Comparison of ENCODE assay signal across 10 mouse cellular contexts in the genomic region with DNA sequence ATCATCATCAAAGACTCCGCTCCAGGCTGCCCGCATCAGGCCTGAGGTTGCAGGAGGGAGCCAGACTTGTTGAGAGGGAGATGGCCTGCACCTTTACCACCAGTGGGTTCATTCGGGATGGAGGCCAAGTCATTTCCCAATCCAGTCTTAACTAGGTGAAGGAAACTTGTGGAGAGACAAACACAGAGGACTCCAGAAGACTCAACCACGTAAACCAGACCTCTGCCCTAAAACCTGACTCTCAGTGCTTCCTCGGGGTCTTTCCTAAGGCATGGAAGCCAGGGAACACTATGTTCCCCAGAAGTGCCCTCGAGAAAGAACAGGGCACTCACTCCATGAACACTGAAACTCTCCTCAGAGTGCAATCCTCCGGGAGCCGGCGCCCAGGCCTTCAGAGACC. TPM values are rescaled to one million over a fixed set of nuclear protein-coding genes. Genes with fewer than 3 reads are reported as not detected.
A peak's percentile ranks its signal among the peaks of the same experiment; 100 is the strongest.
DNase-seq lines count a peak whose midpoint lies in the region; ATAC-seq and TF ChIP-seq lines count a peak whose summit lies in the region.
"Had no signal": no experiment of that assay in that cellular context is flagged by ENCODE, and none has a peak within 500 bp of the region (broad histone marks: within the 10 kb centered on the region; RNA-seq: fewer than 3 reads in every experiment).

No protein-coding gene starts in this region.

- H3K36me3 ChIP-seq in heart, embryonic 14.5 days (ENCODE audit: control insufficient read depth, insufficient read depth, low read length): no peaks in the 10 kb centered on the region
- H3K36me3 ChIP-seq in CH12.LX (replicated peaks in 1 of 2; ENCODE audit: control insufficient read depth in 1 of 2, insufficient read depth in 1 of 2, low read length in 1 of 2): peaks cover 52 to 62% of the 10 kb centered on the region in 2 experiments
- no peaks in the 10 kb centered on the region for H3K36me3 ChIP-seq in embryonic facial prominence, embryonic 15.5 days
- peaks cover 54% of the 10 kb centered on the region for H3K36me3 ChIP-seq in liver, embryonic 15.5 days (replicated peaks)

- in situ Hi-C loops in CH12.LX (cut with MboI; ENCODE audit: low pct_ligation_motif_present, low pct_unique_long_range_greater_than_20kb, low sequenced_read_pairs): loop anchor here (5.0 kb wide), 1 partner anchor 53 kb away; no protein-coding TSS in a partner anchor

- TF ChIP-seq CTCF in CH12.LX (conservative IDR thresholded peaks at IDR 0.05 in 1 of 2, IDR thresholded peaks at IDR 0.05 in 1 of 2; ENCODE audit: low read depth in 2 of 2, low read length in 2 of 2): no peak

- no peak for TF ChIP-seq RAD21 in CH12.LX (IDR thresholded peaks at IDR 0.05; ENCODE audit: low read depth, low read length)

- dilution Hi-C loops in CH12.LX (cut with MboI; ENCODE audit: extremely low pct_ligation_motif_present, extremely low pct_unique_long_range_greater_than_20kb, low sequenced_read_pairs): no loop called here

- no peak for ATAC-seq in heart, embryonic 14.5 days (ENCODE audit: insufficient number of reproducible peaks, insufficient read depth, low FRiP score, low read depth)
- no peak for ATAC-seq in embryonic facial prominence, embryonic 15.5 days (ENCODE audit: insufficient number of reproducible peaks, low FRiP score, low TSS enrichment, low read depth)
- no peak for ATAC-seq in liver, embryonic 15.5 days (ENCODE audit: insufficient read depth)
- no peak for ATAC-seq in activated CD4-positive, CD25-positive, alpha-beta regulatory T cell, adult 4 months

- no peak overlapping the region for H3K27ac ChIP-seq in heart, embryonic 14.5 days (replicated peaks in 1 of 2; ENCODE audit: control insufficient read depth in 1 of 2, insufficient read depth in 1 of 2, low read depth in 2 of 2, low read length in 2 of 2)
- peak overlapping the region; percentile 9; the same call in 1 of the 2 replicates for H3K27ac ChIP-seq in CH12.LX (ENCODE audit: insufficient read depth, low read depth)
- H3K27ac ChIP-seq in embryonic facial prominence, embryonic 15.5 days (replicated peaks): no peak overlapping the region
- peak overlapping the region; percentile 70 for H3K27ac ChIP-seq in liver, embryonic 15.5 days (replicated peaks)

- TF ChIP-seq POLR2A in CH12.LX (IDR thresholded peaks at IDR 0.05; ENCODE audit: low read depth, low read length): no peak

- no peaks in the 10 kb centered on the region; the same call in 1 of the 2 replicates for H3K27me3 ChIP-seq in heart, embryonic 14.5 days (ENCODE audit: control insufficient read depth, insufficient read depth, low read length)
- no peaks in the 10 kb centered on the region for H3K27me3 ChIP-seq in CH12.LX (replicated peaks)
- H3K27me3 ChIP-seq in embryonic facial prominence, embryonic 15.5 days: 0 out of 2 replicates have a peak, but pooled peaks cover 7% of the 10 kb centered on the region
- no peaks in the 10 kb centered on the region for H3K27me3 ChIP-seq in liver, embryonic 15.5 days

- peak overlapping the region; percentile 100; the same call in 1 of the 2 replicates for H3K4me2 ChIP-seq in heart, embryonic 14.5 days (ENCODE audit: low read length)
- H3K4me2 ChIP-seq in CH12.LX (ENCODE audit: insufficient read depth, low read depth, poor library complexity, severe bottlenecking): peak overlapping the region; percentile 68
- peak overlapping the region; percentile 96 for H3K4me2 ChIP-seq in embryonic facial prominence, embryonic 15.5 days (replicated peaks)
- peak overlapping the region; percentile 92 for H3K4me2 ChIP-seq in liver, embryonic 15.5 days

- H3K9ac ChIP-seq in heart, embryonic 14.5 days (ENCODE audit: low read length): peak overlapping the region; percentile 83; the same call in 1 of the 2 replicates
- peak overlapping the region; percentile 89 for H3K9ac ChIP-seq in CH12.LX (ENCODE audit: insufficient read depth, low read depth)
- H3K9ac ChIP-seq in embryonic facial prominence, embryonic 15.5 days: no peak overlapping the region
- H3K9ac ChIP-seq in liver, embryonic 15.5 days: peak overlapping the region; percentile 89

- DNase-seq in heart, adult 18-20 months: no peak
- no peak for DNase-seq in CH12.LX (ENCODE audit: extremely low read depth)
- DNase-seq in layer of hippocampus, adult 8-10 months (ENCODE audit: low spot score in 2 of 2): no peak
- no peak for DNase-seq in left cerebral cortex, adult 18-20 months (ENCODE audit: low spot score in 2 of 2)
- DNase-seq: cerebellum, adult 11 months had no signal

- peaks cover 87% of the 10 kb centered on the region for H3K79me2 ChIP-seq in CH12.LX (replicated peaks; ENCODE audit: control insufficient read depth, extremely low read depth, insufficient read depth, poor library complexity, severe bottlenecking)

- no peak overlapping the region for H3K4me3 ChIP-seq in heart, embryonic 14.5 days (ENCODE audit: control insufficient read depth in 1 of 2, insufficient read depth in 1 of 2, low read depth in 1 of 2, low read length in 2 of 2)
- H3K4me3 ChIP-seq in CH12.LX (replicated peaks in 1 of 3; ENCODE audit: low read depth in 2 of 3, low read length in 2 of 3, poor library complexity in 1 of 3): peak overlapping the region; percentile 79 to 100 (median 98)
- peak overlapping the region; percentile 11; the same call in 1 of the 2 replicates for H3K4me3 ChIP-seq in embryonic facial prominence, embryonic 15.5 days (replicated peaks)
- peak overlapping the region; percentile 78 for H3K4me3 ChIP-seq in liver, embryonic 15.5 days (replicated peaks)

- TF ChIP-seq EP300 in CH12.LX (IDR thresholded peaks at IDR 0.05; ENCODE audit: low read length): no peak

- H3K4me1 ChIP-seq in heart, embryonic 14.5 days (ENCODE audit: control insufficient read depth in 2 of 2, insufficient read depth in 2 of 2, low read length in 2 of 2): peaks cover 24 to 40% of the 10 kb centered on the region in 2 experiments
- peaks cover 18 to 42% of the 10 kb centered on the region in 2 experiments for H3K4me1 ChIP-seq in CH12.LX (ENCODE audit: control insufficient read depth in 1 of 2, insufficient read depth in 2 of 2)
- peaks cover 55% of the 10 kb centered on the region for H3K4me1 ChIP-seq in embryonic facial prominence, embryonic 15.5 days
- peaks cover 90% of the 10 kb centered on the region for H3K4me1 ChIP-seq in liver, embryonic 15.5 days (replicated peaks)

- 85% methylated on average over 9 of the region's 9 CpGs for WGBS in heart, embryonic 14.5 days
- WGBS in embryonic facial prominence, embryonic 15.5 days: 80% methylated on average over 9 of the region's 9 CpGs
- WGBS in liver, embryonic 15.5 days (ENCODE audit: insufficient replicate concordance): 78% methylated on average over 9 of the region's 9 CpGs

- no peaks in the 10 kb centered on the region for H3K9me3 ChIP-seq in heart, embryonic 14.5 days (ENCODE audit: control insufficient read depth, low read length)
- no peaks in the 10 kb centered on the region for H3K9me3 ChIP-seq in CH12.LX (replicated peaks; ENCODE audit: low read length)
- H3K9me3 ChIP-seq in embryonic facial prominence, embryonic 15.5 days (replicated peaks): no peaks in the 10 kb centered on the region
- no peaks in the 10 kb centered on the region for H3K9me3 ChIP-seq in liver, embryonic 15.5 days (replicated peaks)

TF ChIP-seq in CH12.LX, 34 proteins besides CTCF, POLR2A, EP300 and RAD21:
- TF ChIP-seq KAT2A (IDR thresholded peaks at IDR 0.05; ENCODE audit: insufficient replicate concordance, low read length): no peak
- TF ChIP-seq UBTF (IDR thresholded peaks at IDR 0.05; ENCODE audit: low read depth, low read length): peak; percentile 10; the same call in 1 of the 2 replicates
- TF ChIP-seq CHD1 (IDR thresholded peaks at IDR 0.05; ENCODE audit: low read depth, low read length): 0 out of 2 replicates have a peak, but pooled peaks have one; percentile 27

RNA-seq across cellular contexts. Expression of a gene that starts 2.5 kb away (rescaled TPM):
- polyA plus RNA-seq in heart, embryonic 14.5 days (2014; fragmentation: Nextera tagmentation; extraction: Ambion mirVana): 18.7 and 18.8 TPM in 2 replicates
- total RNA-seq in heart, adult 18-20 months (2021): 1 to 10 TPM; 4.1 to 4.8 TPM
- total RNA-seq in CH12.LX (2012; rRNA removed): 156 and 207 TPM in 2 replicates
- total RNA-seq in CH12.LX (2014; rRNA removed): 110 and 119 TPM in 2 replicates
- 235 and 291 TPM in 2 replicates for polyA plus RNA-seq in CH12.LX (2012; ENCODE audit: insufficient read length, low read depth)
- polyA plus RNA-seq in embryonic facial prominence, embryonic 15.5 days (2015; fragmentation: Nextera tagmentation; extraction: Ambion mirVana): 31.0 and 31.9 TPM in 2 replicates
- polyA plus RNA-seq in liver, embryonic 15.5 days (2015; fragmentation: Nextera tagmentation; extraction: Ambion mirVana): 38.2 and 42.4 TPM in 2 replicates
- polyA plus RNA-seq in activated CD4-positive, CD25-positive, alpha-beta regulatory T cell, adult 4 months (2017; shearing (Covaris generic)): 1 to 10 TPM; 4.7 to 6.6 TPM
- 10 to 100 TPM; 52.0 to 66.6 (median 61.8) TPM for total RNA-seq in layer of hippocampus, adult 8-10 months (2022)
- 10 to 100 TPM; 53.0 to 54.4 TPM for total RNA-seq in left cerebral cortex, adult 18-20 months (2021)

RNA-seq across cellular contexts. Expression of a gene that starts 39.7 kb away (rescaled TPM):
- polyA plus RNA-seq in heart, embryonic 14.5 days (2014; fragmentation: Nextera tagmentation; extraction: Ambion mirVana): not detected in 2 replicates
- total RNA-seq in heart, adult 18-20 months (2021): not detected
- 3.1 and 9.7 TPM in 2 replicates for total RNA-seq in CH12.LX (2012; rRNA removed)
- total RNA-seq in CH12.LX (2014; rRNA removed): not detected in 2 replicates
- 0.90 and 1.6 TPM in 2 replicates for polyA plus RNA-seq in CH12.LX (2012; ENCODE audit: insufficient read length, low read depth)
- 0.13 TPM in 1 of 2 replicates, not detected in the other for polyA plus RNA-seq in embryonic facial prominence, embryonic 15.5 days (2015; fragmentation: Nextera tagmentation; extraction: Ambion mirVana)
- 3.2 and 4.5 TPM in 2 replicates for polyA plus RNA-seq in liver, embryonic 15.5 days (2015; fragmentation: Nextera tagmentation; extraction: Ambion mirVana)
- polyA plus RNA-seq in activated CD4-positive, CD25-positive, alpha-beta regulatory T cell, adult 4 months (2017; shearing (Covaris generic)): under 1 TPM in 1 of 2 experiments, not detected in 1; 0.40 TPM
- under 1 TPM in 1 of 4 experiments, not detected in 3; 0.41 TPM for total RNA-seq in layer of hippocampus, adult 8-10 months (2022)
- under 1 TPM; 0.33 to 0.35 TPM for total RNA-seq in left cerebral cortex, adult 18-20 months (2021)
- polyA plus RNA-seq: gonadal fat pad, adult 2 months had no signal

RNA-seq across cellular contexts. Expression of a gene that starts 44.6 kb away (rescaled TPM):
- 21.2 and 24.8 TPM in 2 replicates for polyA plus RNA-seq in heart, embryonic 14.5 days (2014; fragmentation: Nextera tagmentation; extraction: Ambion mirVana)
- total RNA-seq in heart, adult 18-20 months (2021): 10 to 100 TPM; 30.4 to 35.6 TPM
- total RNA-seq in CH12.LX (2012; rRNA removed) (29.1 and 34.2 TPM in 2 replicates), CH12.LX (2014; rRNA removed) (20.9 and 25.7 TPM in 2 replicates)
- polyA plus RNA-seq in CH12.LX (2012; ENCODE audit: insufficient read length, low read depth): 13.2 and 14.9 TPM in 2 replicates
- polyA plus RNA-seq in embryonic facial prominence, embryonic 15.5 days (2015; fragmentation: Nextera tagmentation; extraction: Ambion mirVana): 46.3 and 48.5 TPM in 2 replicates
- polyA plus RNA-seq in liver, embryonic 15.5 days (2015; fragmentation: Nextera tagmentation; extraction: Ambion mirVana): 15.2 and 20.6 TPM in 2 replicates
- 10 to 100 TPM; 24.3 to 30.2 TPM for polyA plus RNA-seq in activated CD4-positive, CD25-positive, alpha-beta regulatory T cell, adult 4 months (2017; shearing (Covaris generic))
- 10 to 100 TPM; 25.1 to 66.1 (median 45.2) TPM for total RNA-seq in layer of hippocampus, adult 8-10 months (2022)
- total RNA-seq in left cerebral cortex, adult 18-20 months (2021): 10 to 100 TPM; 44.5 to 52.3 TPM

Comparison
In these comparisons a context has a peak if more than half of its experiments do, and no peak if none do; other contexts are left out.
1. H3K27ac ChIP-seq: peak in CH12.LX (single experiment) and liver, embryonic 15.5 days (single experiment); none in heart, embryonic 14.5 days (0 of 2) and embryonic facial prominence, embryonic 15.5 days (single experiment).
2. H3K4me3 ChIP-seq: peak in CH12.LX (3 of 3), embryonic facial prominence, embryonic 15.5 days (single experiment) and liver, embryonic 15.5 days (single experiment); none in heart, embryonic 14.5 days (0 of 2).
3. Peak in every context shown above with its lines, with median percentiles within 50 percentile points of each other: H3K4me2 ChIP-seq.